Mouse (Mus musculus) intestine, postnatal 0 days (tissue): ENCODE results near the gene Vmn1r171. TPM values are rescaled to one million over a fixed set of nuclear protein-coding genes. Genes with fewer than 3 reads are reported as not detected.
"Not testable (repeated sequence)": the region's sequence is repeated elsewhere in the genome, so short reads cannot be mapped to it uniquely, and the experiment has no call there.

Source experiments
- ATAC-seq: fragments of 200-750 bp; cut with Nextera tagmentation; 2 replicates; pipeline ENCODE4 v1.8.0; 2017; ENCODE audit warnings: mild to moderate bottlenecking, moderate TSS enrichment, moderate library complexity
- H3K27ac ChIP-seq: fragments of 300-500 bp; sonication (generic); 2 replicates; pipeline ENCODE4 v1.5.1; 2014; ENCODE audit warnings: mild to moderate bottlenecking, low read depth, low read length, moderate library complexity
- H3K27me3 ChIP-seq: fragments of 300-500 bp; sonication (generic); replicated peaks from 2 replicates; pipeline ENCODE4 v1.6.1; 2014; ENCODE audit warnings: low read length, mixed read lengths; ENCODE audit not compliant: control insufficient read depth, insufficient read depth
- H3K36me3 ChIP-seq: fragments of 300-500 bp; sonication (generic); 2 replicates; pipeline ENCODE4 v1.6.1; 2014; ENCODE audit warnings: mild to moderate bottlenecking, moderate library complexity; ENCODE audit not compliant: control insufficient read depth, insufficient read depth
- H3K4me1 ChIP-seq: fragments of 300-500 bp; sonication (generic); replicated peaks from 2 replicates; pipeline ENCODE4 v1.6.1; 2014; ENCODE audit warnings: antibody characterized with exemption, low read length, mixed read lengths; ENCODE audit not compliant: control insufficient read depth, insufficient read depth
- H3K4me2 ChIP-seq: fragments of 300-500 bp; sonication (generic); replicated peaks from 2 replicates; pipeline ENCODE4 v1.6.1; 2014; ENCODE audit warnings: low read depth, mild to moderate bottlenecking, moderate library complexity
- H3K4me3 ChIP-seq: fragments of 300-500 bp; sonication (generic); 2 replicates; pipeline ENCODE4 v1.5.1; 2014; ENCODE audit warnings: low read depth, low read length
- H3K9ac ChIP-seq: fragments of 300-500 bp; sonication (generic); 2 replicates; pipeline ENCODE4 v1.6.1; 2014; ENCODE audit warnings: mild to moderate bottlenecking, low read depth, low read length
- H3K9me3 ChIP-seq: fragments of 300-500 bp; sonication (generic); 2 replicates; pipeline ENCODE4 v1.6.1; 2016; ENCODE audit warnings: mixed run types; ENCODE audit not compliant: control insufficient read depth
- CTCF ChIP-seq: sonication (generic); IDR thresholded peaks from 2 replicates; pipeline ENCODE4 v1.5.1; 2016; ENCODE audit warnings: low read depth, mild to moderate bottlenecking, control low read depth, antibody characterized with exemption, moderate library complexity
- WGBS: fragments of 180-500 bp; shearing (Covaris S2); extraction: QIAGEN DNeasy Blood & Tissue Kit; methylation state at CpG from one replicate; pipeline ENCODE4 v1.1.7; 2014; 5-methylcytosine and 5-hydroxymethylcytosine counted together
- polyA plus RNA-seq: library from polyadenylated mRNA; unstranded; fragments of >200 nt; fragmentation: Nextera tagmentation; extraction: Ambion mirVana; gene quantifications from 2 replicates; pipeline ENCODE4 v1.2.1, GENCODE M21; 2015

Gene Vmn1r171
- polyA plus RNA-seq: not detected in 2 replicates

DNA sequence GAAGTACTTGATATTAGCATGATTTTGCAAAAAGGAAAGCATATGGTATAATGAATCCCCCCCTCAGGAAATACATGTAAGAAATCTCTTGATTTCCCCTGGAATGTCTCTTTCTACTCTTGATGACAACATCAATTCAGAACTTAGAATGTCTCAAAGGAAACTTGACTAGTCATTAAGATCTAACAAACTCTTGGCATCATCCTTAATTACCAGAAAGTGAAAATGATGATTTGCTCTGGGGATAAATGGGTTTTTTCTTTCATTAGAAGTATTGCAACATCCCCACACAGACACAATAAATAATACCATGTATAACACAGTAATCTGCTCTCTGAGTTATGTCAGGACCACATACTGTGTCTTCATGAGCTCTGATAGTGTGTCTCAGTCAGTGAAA is at the start of gene Vmn1r171:
Gene Vmn1r171 (plus strand): TSS at position 301 of the 400 bp plus-strand sequence.
- Histone ChIP-seq H3K4me3 (no peak within 1 kb of the TSS), H3K4me1 (no peaks in the 10 kb centered on the region), H3K27me3 (no peaks in the 10 kb centered on the region), H3K4me2 (no peak within 1 kb of the TSS), H3K36me3 (no peaks in the 10 kb centered on the region), H3K9ac (no peak within 1 kb of the TSS), H3K9me3 (no peaks in the 10 kb centered on the region), H3K27ac (no peak within 1 kb of the TSS)
- no peak for TF ChIP-seq CTCF
- no peak for ATAC-seq

DNA sequence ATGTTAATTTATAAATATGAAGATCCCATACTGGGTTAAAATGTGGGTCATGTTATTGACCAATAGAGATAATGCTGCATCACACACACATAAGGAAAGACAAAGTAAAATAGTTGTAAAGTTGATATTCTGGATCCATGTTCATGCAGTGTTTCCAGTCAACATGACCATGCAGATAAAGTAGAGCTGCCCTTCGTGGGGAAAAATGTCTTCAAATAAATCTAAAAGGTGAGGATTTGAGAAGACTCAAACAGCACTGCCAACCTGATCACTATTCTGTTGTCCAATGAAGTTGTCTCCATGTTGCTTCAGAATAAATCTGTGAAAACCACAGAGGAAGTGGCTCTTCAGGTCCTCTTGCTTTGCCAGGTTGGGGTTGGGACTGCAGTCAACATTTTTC is 24.6 kb upstream of the Vmn1r171 start, which contains the start of gene Vmn1r170:
Gene Vmn1r170 (plus strand): TSS at position 301 of the 400 bp plus-strand sequence.
- not testable (repeated sequence) for H3K9me3 ChIP-seq, ATAC-seq, H3K36me3 ChIP-seq, H3K4me3 ChIP-seq, H3K4me2 ChIP-seq, H3K27me3 ChIP-seq, H3K4me1 ChIP-seq, H3K27ac ChIP-seq, H3K9ac ChIP-seq
- 22% methylated on average over 1 of the region's 1 CpGs for WGBS

DNA sequence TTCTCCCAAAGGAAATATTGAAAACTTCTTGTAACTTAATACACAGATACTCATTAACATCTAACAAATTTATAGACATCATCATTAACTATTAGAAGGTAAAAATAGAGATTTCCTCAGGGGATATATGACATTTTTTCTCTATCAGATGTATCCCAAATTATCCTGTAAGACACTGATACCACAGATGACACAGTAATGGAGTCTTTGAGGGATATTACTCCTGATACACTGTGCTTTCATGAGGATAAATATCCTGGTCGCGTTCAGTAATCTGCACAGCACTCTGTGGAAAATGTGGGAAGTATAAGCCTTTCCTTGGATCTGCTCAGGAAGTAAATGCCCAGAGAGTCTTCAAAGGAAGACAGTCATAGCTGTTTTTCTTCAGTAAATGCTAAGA is 27.5 kb downstream of the Vmn1r171 start, which contains the start of gene Vmn1r172:
Gene Vmn1r172 (plus strand): TSS at position 301 of the 400 bp plus-strand sequence.
- Histone ChIP-seq H3K4me3 (no peak within 1 kb of the TSS), H3K4me2 (no peak within 1 kb of the TSS), H3K9me3 (no peaks in the 10 kb centered on the region), H3K4me1 (no peaks in the 10 kb centered on the region), H3K27ac (no peak within 1 kb of the TSS), H3K36me3 (no peaks in the 10 kb centered on the region), H3K9ac (no peak within 1 kb of the TSS), H3K27me3 (no peaks in the 10 kb centered on the region)
- WGBS: 72% methylated on average over 2 of the region's 2 CpGs
- no peak for TF ChIP-seq CTCF
- no peak for ATAC-seq

Other genes with a start within 250 kb of the Vmn1r171 start
- gene Nlrp5, start 244.8 kb upstream of the Vmn1r171 start, polyA plus RNA-seq: not detected in 2 replicates
- gene Vmn1r167, start 123.5 kb upstream of the Vmn1r171 start, polyA plus RNA-seq: not detected in 2 replicates
- not detected in 2 replicates for gene Vmn1r168, start 91.0 kb upstream of the Vmn1r171 start, polyA plus RNA-seq
- gene Vmn1r169, start 55.2 kb upstream of the Vmn1r171 start, polyA plus RNA-seq: not detected in 2 replicates
- not detected in 2 replicates for gene Vmn1r170, start 24.5 kb upstream of the Vmn1r171 start, polyA plus RNA-seq
- not detected in 2 replicates for gene Vmn1r172, start 27.6 kb downstream of the Vmn1r171 start, polyA plus RNA-seq
- not detected in 2 replicates for gene Vmn1r173, start 70.0 kb downstream of the Vmn1r171 start, polyA plus RNA-seq
- gene Vmn1r174, start 121.5 kb downstream of the Vmn1r171 start, polyA plus RNA-seq: not detected in 2 replicates
- not detected in 2 replicates for gene Vmn1r175, start 179.9 kb downstream of the Vmn1r171 start, polyA plus RNA-seq
- not detected in 2 replicates for gene Vmn1r176, start 206.7 kb downstream of the Vmn1r171 start, polyA plus RNA-seq
- not detected in 2 replicates for gene Vmn1r177, start 235.7 kb downstream of the Vmn1r171 start, polyA plus RNA-seq